Mouse (Mus musculus): Measurements from ENCODE around the gene Timp3.

DNA sequence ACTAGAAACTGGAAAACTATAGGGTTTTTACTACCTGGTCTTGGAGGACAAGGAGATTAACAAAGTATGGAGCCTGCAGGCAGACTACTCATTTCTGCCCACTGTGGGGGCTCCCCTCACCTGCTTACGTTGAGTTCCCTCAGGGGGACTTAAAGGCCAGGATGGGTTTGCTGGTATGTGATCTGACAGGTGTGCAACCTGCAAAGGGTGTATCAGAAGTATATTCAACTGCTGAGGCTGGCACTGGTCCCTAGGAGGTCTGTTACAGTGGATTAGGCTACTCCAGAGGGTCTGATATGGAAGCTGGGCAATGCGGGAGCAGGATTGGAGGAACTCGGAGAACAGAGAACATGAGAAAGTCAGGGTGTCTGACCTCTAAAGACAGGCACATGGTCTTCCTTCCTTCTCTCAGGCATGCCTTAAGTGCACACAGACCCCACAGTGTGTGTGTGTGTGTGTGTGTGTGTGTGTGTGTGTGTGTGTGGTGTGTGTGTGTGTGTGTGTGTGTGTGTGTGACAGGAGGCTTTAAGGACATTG lies 40.9 kb downstream of the Timp3 start:
- TF ChIP-seq CHD2 (IDR thresholded peaks at IDR 0.05; ENCODE audit: low read length) (no peak), HCFC1 (IDR thresholded peaks at IDR 0.05; ENCODE audit: low read depth, low read length) (no peak), CTCF (IDR thresholded peaks at IDR 0.05 in 2 of 3, conservative IDR thresholded peaks at IDR 0.05 in 1 of 3; ENCODE audit: control insufficient read depth in 1 of 3, insufficient read depth in 1 of 3, low read depth in 2 of 3, low read length in 3 of 3, poor library complexity in 1 of 3, severe bottlenecking in 1 of 3) (no peak), GATA1 (IDR thresholded peaks at IDR 0.05; ENCODE audit: low read depth, low read length) (no peak), SMC3 (IDR thresholded peaks at IDR 0.05; ENCODE audit: low read depth, low read length) (no peak), GABPA (IDR thresholded peaks at IDR 0.05; ENCODE audit: low read depth, low read length) (no peak), ZMIZ1 (IDR thresholded peaks at IDR 0.05; ENCODE audit: low read depth, low read length) (no peak), RCOR1 (IDR thresholded peaks at IDR 0.05; ENCODE audit: low read depth, low read length) (no peak), ZKSCAN1 (IDR thresholded peaks at IDR 0.05; ENCODE audit: low read depth, low read length) (no peak), MAFK (IDR thresholded peaks at IDR 0.05; ENCODE audit: borderline replicate concordance, low read depth, low read length) (no peak), POLR2A (IDR thresholded peaks at IDR 0.05; ENCODE audit: control insufficient read depth in 1 of 2, insufficient read depth in 1 of 2, low read depth in 1 of 2, low read length in 2 of 2, poor library complexity in 1 of 2) (no peak)

All from MEL (cell line).